Mouse (Mus musculus) urinary bladder, postnatal 36 days (tissue): Measurements from ENCODE around the gene Cntn4.

Experiments
- DNase-seq, 2 experiments: peaks; one replicate each; pipeline ENCODE4 v3.0.0; 2022; ENCODE audit warnings: low spot score in 2 of 2, mixed read lengths in 1 of 2

The Cntn4 gene

GRCm38 (mm10) chr6:106078629-106079028 is 401.2 kb downstream of the Cntn4 start:
- no peak for DNase-seq

GRCm38 (mm10) chr6:106097856-106098255 is 420.4 kb downstream of the Cntn4 start:
- DNase-seq = no peak

DNA sequence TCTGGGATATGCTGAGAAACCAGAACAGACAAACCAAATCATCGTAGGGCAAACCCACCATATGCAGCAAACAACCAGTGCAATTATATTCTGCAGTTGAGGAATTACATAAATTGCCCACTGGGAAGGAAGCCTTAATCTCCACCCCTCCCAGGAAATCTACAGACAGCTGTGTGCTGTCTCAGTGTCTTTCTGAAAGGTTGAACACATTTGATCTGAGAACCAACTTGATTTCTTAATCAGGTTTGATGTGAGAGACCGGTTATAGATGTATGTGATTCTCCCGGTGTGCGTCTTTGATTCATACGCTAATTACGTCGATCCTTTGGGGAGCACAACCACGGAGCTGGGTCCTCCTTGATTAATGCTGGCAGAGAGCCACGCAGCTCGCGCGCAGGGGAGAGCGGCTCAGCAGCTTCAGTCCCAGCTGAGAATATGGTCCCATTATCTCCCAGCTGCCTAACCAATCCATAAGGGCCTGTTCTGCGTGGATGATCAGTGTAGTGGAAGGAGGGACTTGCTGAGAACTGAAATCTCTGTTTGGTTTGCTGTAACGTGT is 441.1 kb downstream of the Cntn4 start:
- peak in 1 of 2 experiments; percentile 12 for DNase-seq

GRCm38 (mm10) chr6:106153530-106153929 is 476.1 kb downstream of the Cntn4 start:
- no peak for DNase-seq

GRCm38 (mm10) chr6:106155362-106155761 is 477.9 kb downstream of the Cntn4 start:
- no peak for DNase-seq

GRCm38 (mm10) chr6:106177546-106177945 is 500.1 kb downstream of the Cntn4 start:
- DNase-seq = no peak

DNA sequence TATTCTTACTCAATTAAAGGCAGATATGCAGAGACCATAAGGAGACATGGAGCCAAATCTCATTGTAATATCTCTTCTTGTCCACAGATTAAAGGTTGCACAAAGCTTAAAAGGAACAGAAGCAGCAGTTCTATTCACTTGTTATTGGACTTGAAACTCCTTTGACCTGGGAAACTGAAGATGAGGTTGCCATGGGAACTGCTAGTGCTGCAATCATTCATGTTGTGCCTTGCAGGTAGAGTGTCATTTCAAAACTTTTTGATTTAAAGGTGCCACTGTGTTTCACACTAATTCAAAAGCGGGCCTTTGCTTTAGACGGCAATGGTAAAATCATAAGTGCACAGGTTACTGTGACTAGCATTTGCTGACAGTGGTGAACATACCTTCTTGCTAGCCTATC is 504.1 kb downstream of the Cntn4 start:
- DNase-seq = no peak

GRCm38 (mm10) chr6:106200974-106201373 is 523.5 kb downstream of the Cntn4 start:
- DNase-seq = no peak

GRCm38 (mm10) chr6:106207401-106207800 is 529.9 kb downstream of the Cntn4 start:
- DNase-seq = no peak

DNA sequence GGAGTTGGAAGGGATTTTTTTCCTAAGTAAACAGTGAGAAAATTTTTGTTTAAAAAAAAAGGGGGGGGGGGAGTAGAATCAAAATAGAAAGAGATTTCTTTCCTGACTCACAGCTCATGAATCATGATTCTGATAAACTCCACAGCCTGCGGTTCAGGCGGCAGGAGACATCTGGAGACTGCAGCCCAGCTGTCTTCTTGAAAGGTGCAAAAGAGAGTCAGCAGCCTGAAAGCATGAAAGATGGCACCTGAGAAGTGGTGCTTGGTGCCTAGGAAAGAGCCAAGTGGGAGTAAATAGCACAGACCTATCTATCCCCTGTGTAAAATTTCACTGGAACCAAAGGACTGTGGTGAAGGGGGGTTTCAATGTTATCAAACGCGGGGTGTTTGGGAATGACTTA is 535.6 kb downstream of the Cntn4 start:
- no peak for DNase-seq

DNA sequence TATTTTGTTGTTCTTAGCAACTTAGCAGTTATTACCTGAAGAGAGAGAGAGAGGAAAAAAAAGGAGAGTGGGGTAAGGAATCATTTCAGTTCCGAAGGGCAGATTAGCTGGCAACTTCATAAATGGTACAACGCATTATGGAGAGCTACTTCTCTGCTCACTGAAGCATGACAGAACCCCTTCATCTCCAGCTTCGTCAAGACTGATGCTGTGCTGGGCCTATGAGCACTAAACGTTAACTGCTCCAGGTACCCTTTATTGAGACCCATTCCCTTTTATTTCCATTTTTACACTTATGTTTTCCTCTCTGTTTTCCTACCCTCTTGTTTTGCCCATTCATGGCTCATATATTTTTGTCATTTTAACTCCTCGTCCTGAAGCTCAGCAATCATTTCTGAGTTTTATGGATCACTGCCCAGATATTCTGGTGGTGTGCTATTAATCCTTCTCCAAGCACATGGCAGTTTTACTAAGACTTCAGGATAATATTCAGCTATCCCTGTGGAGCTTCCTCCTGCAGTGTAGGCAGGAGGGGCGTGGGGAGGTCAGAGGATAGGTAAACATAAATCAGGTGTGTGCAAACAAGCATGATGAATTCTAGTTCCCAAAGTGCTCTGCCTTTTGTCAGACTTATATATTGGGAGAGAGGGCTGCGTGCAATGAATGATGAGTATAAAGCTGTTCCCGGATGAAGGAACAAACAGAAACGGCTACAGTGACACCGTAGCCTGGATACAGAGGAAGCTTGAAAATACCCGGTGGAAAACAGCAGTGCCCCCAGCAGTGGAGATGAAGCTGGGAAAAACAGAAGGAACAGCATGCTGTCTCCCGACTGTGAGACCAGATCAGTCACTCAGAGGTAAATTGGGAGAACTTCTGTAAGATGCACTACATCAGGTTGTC is 559.8 kb downstream of the Cntn4 start:
- DNase-seq = no peak

- DNase-seq = no peak
Observed at GRCm38 (mm10) chr6:106241553-106241952, 564.1 kb downstream of the Cntn4 start.

GRCm38 (mm10) chr6:106263396-106263795 is 585.9 kb downstream of the Cntn4 start:
- DNase-seq = no peak

- no peak for DNase-seq
Observed at GRCm38 (mm10) chr6:106265487-106265886, 588.0 kb downstream of the Cntn4 start.

DNA sequence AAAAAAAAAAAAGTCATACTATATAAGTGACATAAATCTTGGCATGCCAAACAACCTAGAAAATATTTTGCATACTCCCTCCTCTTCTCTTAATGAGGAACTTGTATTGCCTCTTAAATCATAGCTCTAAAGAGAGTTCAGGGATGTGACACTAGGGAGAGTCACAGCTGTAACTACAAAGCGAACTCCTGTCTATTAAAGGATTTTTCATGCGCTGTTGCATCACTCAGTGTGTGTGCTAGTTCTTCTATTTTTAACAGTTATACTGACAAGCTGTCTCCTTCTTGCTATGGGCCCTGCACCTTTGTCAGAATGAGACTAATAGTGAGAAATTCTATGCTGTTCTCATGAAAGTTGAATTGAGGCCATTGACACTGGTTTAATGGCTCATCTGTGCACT is 588.8 kb downstream of the Cntn4 start:
- DNase-seq = no peak

DNA sequence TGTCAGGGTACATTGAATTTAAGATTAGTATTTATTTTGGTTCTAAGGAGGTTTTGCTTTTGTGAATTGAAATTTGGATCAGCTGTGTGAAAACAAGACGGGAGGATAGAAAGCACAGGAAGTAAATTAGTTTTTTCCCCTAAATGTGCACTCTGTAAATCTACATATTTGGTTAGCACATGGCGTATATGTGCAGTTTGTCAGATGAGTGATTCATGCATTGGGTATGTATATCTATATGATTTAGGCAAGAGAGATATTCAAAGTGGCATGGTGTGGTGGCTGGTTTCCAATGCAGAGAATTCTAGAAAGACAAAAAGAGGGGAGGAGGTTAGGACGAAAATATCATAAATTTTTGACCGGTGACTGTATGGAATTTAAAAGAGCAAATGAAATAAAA is 591.3 kb downstream of the Cntn4 start:
- DNase-seq = no peak

GRCm38 (mm10) chr6:106277139-106277538 is 599.7 kb downstream of the Cntn4 start:
- DNase-seq = no peak

GRCm38 (mm10) chr6:106281621-106282020 is 604.2 kb downstream of the Cntn4 start:
- DNase-seq = no peak

- DNase-seq = no peak
Observed at GRCm38 (mm10) chr6:106283815-106284214, 606.4 kb downstream of the Cntn4 start.

- no peak for DNase-seq
Observed at GRCm38 (mm10) chr6:106299451-106299850, 622.0 kb downstream of the Cntn4 start.

- no peak for DNase-seq
Observed at GRCm38 (mm10) chr6:106300179-106300578, 622.7 kb downstream of the Cntn4 start.

- no peak for DNase-seq
Observed at GRCm38 (mm10) chr6:106302435-106302834, 625.0 kb downstream of the Cntn4 start.

GRCm38 (mm10) chr6:106328987-106329386 is 651.5 kb downstream of the Cntn4 start:
- DNase-seq = no peak
